In genomic region chr10:81087021-81087420, GRCm38 (mm10) we compare ENCODE assay signal across 10 mouse cellular contexts. TPM values are rescaled to one million over a fixed set of nuclear protein-coding genes. Genes with fewer than 3 reads are reported as not detected.
DNase-seq lines count a peak whose midpoint lies in the region; ATAC-seq and TF ChIP-seq lines count a peak whose summit lies in the region.
"Had no signal": no experiment of that assay in that cellular context is flagged by ENCODE, and none has a peak within 500 bp of the region (broad histone marks: within the 10 kb centered on the region; RNA-seq: fewer than 3 reads in every experiment).

No protein-coding gene starts in this region.

- no peak for TF ChIP-seq POLR2A in spleen, adult 2 months (IDR thresholded peaks at IDR 0.05; ENCODE audit: low read depth, low read length)

- no peaks in the 10 kb centered on the region for H3K27me3 ChIP-seq in forebrain, postnatal 0 days (ENCODE audit: insufficient read depth, low read length)
- no peaks in the 10 kb centered on the region for H3K27me3 ChIP-seq in forebrain, embryonic 14.5 days (replicated peaks; ENCODE audit: control insufficient read depth, insufficient read depth, low read length)
- no peaks in the 10 kb centered on the region for H3K27me3 ChIP-seq in spleen, adult 2 months (ENCODE audit: control insufficient read depth, insufficient read depth, low read length)
- no peaks in the 10 kb centered on the region for H3K27me3 ChIP-seq in liver, embryonic 14.5 days (ENCODE audit: control insufficient read depth, insufficient read depth, low read length)
- H3K27me3 ChIP-seq: heart, embryonic 15.5 days; neural tube, embryonic 13.5 days had no signal

- H3K4me3 ChIP-seq in forebrain, postnatal 0 days (ENCODE audit: low read depth, low read length) = no peak overlapping the region
- H3K4me3 ChIP-seq in forebrain, embryonic 14.5 days (ENCODE audit: low read depth, low read length) = no peak overlapping the region
- no peak overlapping the region for H3K4me3 ChIP-seq in spleen, adult 2 months (ENCODE audit: extremely low read depth, insufficient read depth, insufficient read length)
- H3K4me3 ChIP-seq in liver, embryonic 14.5 days (ENCODE audit: insufficient read depth in 1 of 2, low read depth in 2 of 2, low read length in 2 of 2) = no peak overlapping the region
- H3K4me3 ChIP-seq: heart, embryonic 15.5 days; neural tube, embryonic 13.5 days had no signal

- TF ChIP-seq EP300 in liver, embryonic 14.5 days (IDR thresholded peaks at IDR 0.05; ENCODE audit: low read depth) = no peak

- 47% methylated on average over 2 of the region's 2 CpGs for WGBS in forebrain, postnatal 0 days
- 65% methylated on average over 2 of the region's 2 CpGs for WGBS in forebrain, embryonic 14.5 days
- WGBS in spleen, adult 2 months = 59% methylated on average over 2 of the region's 2 CpGs
- 48% methylated on average over 2 of the region's 2 CpGs for WGBS in liver, embryonic 14.5 days (ENCODE audit: insufficient replicate concordance)

- ATAC-seq in forebrain, postnatal 0 days = no peak
- ATAC-seq in forebrain, embryonic 14.5 days = no peak
- ATAC-seq in liver, embryonic 14.5 days (ENCODE audit: insufficient read depth) = no peak
- no peak for ATAC-seq in frontal cortex, adult (ENCODE audit: low TSS enrichment)

- no peak for DNase-seq in forebrain, postnatal 0 days
- DNase-seq in forebrain, embryonic 14.5 days (ENCODE audit: low spot score) = no peak
- peak in 1 of 2 experiments; percentile 34 for DNase-seq in spleen, adult 2 months (ENCODE audit: low read depth in 1 of 2, low spot score in 2 of 2)
- no peak for DNase-seq in spleen, postnatal 14 days (ENCODE audit: low spot score in 2 of 2)
- peak in 1 of 3 experiments; percentile 42 for DNase-seq in liver, embryonic 14.5 days (ENCODE audit: low read depth in 3 of 3, low spot score in 3 of 3)
- DNase-seq in thymus, postnatal 36 days = peak; percentile 39 to 47
- DNase-seq in adrenal gland, postnatal 4 days (ENCODE audit: low spot score in 2 of 2) = no peak

- H3K9me3 ChIP-seq in forebrain, postnatal 0 days (ENCODE audit: low read length) = no peaks in the 10 kb centered on the region
- H3K9me3 ChIP-seq in forebrain, embryonic 14.5 days (replicated peaks; ENCODE audit: control insufficient read depth, low read length) = no peaks in the 10 kb centered on the region
- H3K9me3 ChIP-seq in liver, embryonic 14.5 days (ENCODE audit: control insufficient read depth, low read length) = no peaks in the 10 kb centered on the region
- H3K9me3 ChIP-seq: heart, embryonic 15.5 days; neural tube, embryonic 13.5 days had no signal

- TF ChIP-seq CTCF in forebrain, postnatal 0 days (IDR thresholded peaks at IDR 0.05; ENCODE audit: low read depth) = peak; percentile 31
- peak; percentile 10; the same call in 1 of the 2 replicates for TF ChIP-seq CTCF in spleen, adult 2 months (IDR thresholded peaks at IDR 0.05; ENCODE audit: extremely low read depth, insufficient read depth, insufficient read length, insufficient replicate concordance)
- peak; percentile 76 for TF ChIP-seq CTCF in liver, embryonic 14.5 days (IDR thresholded peaks at IDR 0.05; ENCODE audit: low read depth)

- peaks cover 13% of the 10 kb centered on the region for H3K36me3 ChIP-seq in forebrain, postnatal 0 days (ENCODE audit: insufficient read depth)
- H3K36me3 ChIP-seq in forebrain, embryonic 14.5 days (ENCODE audit: control insufficient read depth, insufficient read depth, low read length) = peaks cover 7% of the 10 kb centered on the region
- no peaks in the 10 kb centered on the region for H3K36me3 ChIP-seq in spleen, adult 2 months (ENCODE audit: control insufficient read depth, insufficient read depth, low read length)
- no peaks in the 10 kb centered on the region for H3K36me3 ChIP-seq in liver, embryonic 14.5 days (replicated peaks; ENCODE audit: control insufficient read depth, insufficient read depth, low read depth)

- no peak overlapping the region for H3K9ac ChIP-seq in forebrain, postnatal 0 days
- no peak overlapping the region for H3K9ac ChIP-seq in forebrain, embryonic 14.5 days (ENCODE audit: low read length)
- H3K9ac ChIP-seq in liver, embryonic 14.5 days (replicated peaks) = no peak overlapping the region
- H3K9ac ChIP-seq: heart, embryonic 15.5 days; neural tube, embryonic 13.5 days had no signal

- H3K4me2 ChIP-seq in forebrain, postnatal 0 days (ENCODE audit: low read depth) = no peak overlapping the region
- H3K4me2 ChIP-seq in forebrain, embryonic 14.5 days (ENCODE audit: low read length) = no peak overlapping the region
- no peak overlapping the region for H3K4me2 ChIP-seq in liver, embryonic 14.5 days (ENCODE audit: low read depth)
- H3K4me2 ChIP-seq: heart, embryonic 15.5 days; neural tube, embryonic 13.5 days had no signal

- H3K27ac ChIP-seq in forebrain, postnatal 0 days (ENCODE audit: low read depth, low read length) = no peak overlapping the region
- no peak overlapping the region for H3K27ac ChIP-seq in forebrain, embryonic 14.5 days (ENCODE audit: low read depth, low read length)
- H3K27ac ChIP-seq in spleen, adult 2 months (ENCODE audit: insufficient read depth, low read length) = no peak overlapping the region
- no peak overlapping the region for H3K27ac ChIP-seq in liver, embryonic 14.5 days
- H3K27ac ChIP-seq: heart, embryonic 15.5 days; neural tube, embryonic 13.5 days had no signal

- no peaks in the 10 kb centered on the region for H3K4me1 ChIP-seq in forebrain, postnatal 0 days (ENCODE audit: insufficient read depth)
- peaks cover 4% of the 10 kb centered on the region; the same call in 1 of the 2 replicates for H3K4me1 ChIP-seq in forebrain, embryonic 14.5 days (ENCODE audit: control insufficient read depth, insufficient read depth, low read length)
- H3K4me1 ChIP-seq in spleen, adult 2 months (ENCODE audit: control insufficient read depth, insufficient read depth, insufficient read length) = no peaks in the 10 kb centered on the region
- H3K4me1 ChIP-seq in liver, embryonic 14.5 days (replicated peaks; ENCODE audit: control insufficient read depth in 2 of 2, insufficient read depth in 2 of 2, low read length in 1 of 2) = peaks cover 0 to 3% of the 10 kb centered on the region in 2 experiments; a peak in 1 of 4 replicates

RNA-seq across cellular contexts. Expression of gene Creb3l3, which starts 11.7 kb away (rescaled TPM):
- 0.38 and 0.43 TPM in 2 replicates for total RNA-seq in forebrain, postnatal 0 days (2014; rRNA removed)
- polyA plus RNA-seq in forebrain, postnatal 0 days (2015; fragmentation: Nextera tagmentation; extraction: Ambion mirVana) = 0.29 and 0.40 TPM in 2 replicates
- 0.14 and 0.25 TPM in 2 replicates for polyA plus RNA-seq in forebrain, embryonic 14.5 days (2014; fragmentation: Nextera tagmentation; extraction: Ambion mirVana)
- 0.27 and 0.32 TPM in 2 replicates for polyA plus RNA-seq in spleen, adult 2 months (2012; rRNA removed)
- polyA plus RNA-seq in liver, embryonic 14.5 days (2012; rRNA removed) = 10.9 and 11.0 TPM in 2 replicates
- polyA plus RNA-seq in liver, embryonic 14.5 days (2014; fragmentation: Nextera tagmentation; extraction: Ambion mirVana) = 16.8 and 20.1 TPM in 2 replicates
- 10 to 100 TPM in 1 of 2 experiments, 1 to 10 TPM in 1; 2.3 to 16.6 TPM for total RNA-seq in adrenal gland, postnatal 4 days (2021)

RNA-seq across cellular contexts. Expression of gene Thop1, which starts 17.2 kb away (rescaled TPM):
- 69.0 and 74.6 TPM in 2 replicates for total RNA-seq in forebrain, postnatal 0 days (2014; rRNA removed)
- polyA plus RNA-seq in forebrain, postnatal 0 days (2015; fragmentation: Nextera tagmentation; extraction: Ambion mirVana) = 45.9 and 52.5 TPM in 2 replicates
- 38.9 and 45.6 TPM in 2 replicates for polyA plus RNA-seq in forebrain, embryonic 14.5 days (2014; fragmentation: Nextera tagmentation; extraction: Ambion mirVana)
- polyA plus RNA-seq in spleen, adult 2 months (2012; rRNA removed) = 17.9 and 27.2 TPM in 2 replicates
- 20.5 and 21.7 TPM in 2 replicates for polyA plus RNA-seq in liver, embryonic 14.5 days (2012; rRNA removed)
- 15.0 and 17.7 TPM in 2 replicates for polyA plus RNA-seq in liver, embryonic 14.5 days (2014; fragmentation: Nextera tagmentation; extraction: Ambion mirVana)
- 10 to 100 TPM; 39.1 to 46.7 TPM for total RNA-seq in adrenal gland, postnatal 4 days (2021)

RNA-seq across cellular contexts. Expression of gene Map2k2, which starts 18.7 kb away (rescaled TPM):
- total RNA-seq in forebrain, postnatal 0 days (2014; rRNA removed) = 194 and 215 TPM in 2 replicates
- polyA plus RNA-seq in forebrain, postnatal 0 days (2015; fragmentation: Nextera tagmentation; extraction: Ambion mirVana) = 167 and 194 TPM in 2 replicates
- polyA plus RNA-seq in forebrain, embryonic 14.5 days (2014; fragmentation: Nextera tagmentation; extraction: Ambion mirVana) = 180 and 203 TPM in 2 replicates
- polyA plus RNA-seq in spleen, adult 2 months (2012; rRNA removed) = 135 and 201 TPM in 2 replicates
- polyA plus RNA-seq in liver, embryonic 14.5 days (2012; rRNA removed) = 56.0 and 60.3 TPM in 2 replicates
- 90.0 and 98.9 TPM in 2 replicates for polyA plus RNA-seq in liver, embryonic 14.5 days (2014; fragmentation: Nextera tagmentation; extraction: Ambion mirVana)
- total RNA-seq in adrenal gland, postnatal 4 days (2021) = 100 to 1,000 TPM; 149 to 157 TPM

RNA-seq across cellular contexts. Expression of gene Sgta, which starts 27.0 kb away (rescaled TPM):
- total RNA-seq in forebrain, postnatal 0 days (2014; rRNA removed) = 176 and 215 TPM in 2 replicates
- polyA plus RNA-seq in forebrain, postnatal 0 days (2015; fragmentation: Nextera tagmentation; extraction: Ambion mirVana) = 326 and 360 TPM in 2 replicates
- polyA plus RNA-seq in forebrain, embryonic 14.5 days (2014; fragmentation: Nextera tagmentation; extraction: Ambion mirVana) = 304 and 312 TPM in 2 replicates
- polyA plus RNA-seq in spleen, adult 2 months (2012; rRNA removed) = 88.8 and 114 TPM in 2 replicates
- 38.4 and 43.6 TPM in 2 replicates for polyA plus RNA-seq in liver, embryonic 14.5 days (2012; rRNA removed)
- polyA plus RNA-seq in liver, embryonic 14.5 days (2014; fragmentation: Nextera tagmentation; extraction: Ambion mirVana) = 43.8 and 48.0 TPM in 2 replicates
- total RNA-seq in adrenal gland, postnatal 4 days (2021) = 100 to 1,000 TPM; 158 to 163 TPM

RNA-seq across cellular contexts. Expression of gene Zbtb7a, which starts 48.0 kb away (rescaled TPM):
- total RNA-seq in forebrain, postnatal 0 days (2014; rRNA removed) = 21.6 and 27.2 TPM in 2 replicates
- polyA plus RNA-seq in forebrain, postnatal 0 days (2015; fragmentation: Nextera tagmentation; extraction: Ambion mirVana) = 12.4 and 15.7 TPM in 2 replicates
- polyA plus RNA-seq in forebrain, embryonic 14.5 days (2014; fragmentation: Nextera tagmentation; extraction: Ambion mirVana) = 6.2 and 8.2 TPM in 2 replicates
- polyA plus RNA-seq in spleen, adult 2 months (2012; rRNA removed) = 64.6 and 95.2 TPM in 2 replicates
- polyA plus RNA-seq in liver, embryonic 14.5 days (2012; rRNA removed) = 15.2 and 16.3 TPM in 2 replicates
- 25.1 and 30.8 TPM in 2 replicates for polyA plus RNA-seq in liver, embryonic 14.5 days (2014; fragmentation: Nextera tagmentation; extraction: Ambion mirVana)
- total RNA-seq in adrenal gland, postnatal 4 days (2021) = 10 to 100 TPM; 71.8 to 76.6 TPM

Comparison
In these comparisons a context has a peak if more than half of its experiments do, and no peak if none do; other contexts are left out.
1. DNase-seq: peak in thymus, postnatal 36 days (2 of 2); none in forebrain, postnatal 0 days (single experiment), forebrain, embryonic 14.5 days (single experiment), spleen, postnatal 14 days (0 of 2) and adrenal gland, postnatal 4 days (0 of 2).
2. CTCF ChIP-seq: peak in every context shown above with its lines; median percentile 76 in liver, embryonic 14.5 days; 31 in forebrain, postnatal 0 days; 10 in spleen, adult 2 months.